Mouse (Mus musculus): ENCODE results near the gene Phf19. TPM values are rescaled to one million over a fixed set of nuclear protein-coding genes. Genes with fewer than 3 reads are reported as not detected.
A peak's percentile ranks its signal among the peaks of the same experiment; 100 is the strongest.

Gene Phf19
- polyA plus RNA-seq, 1 experiment from 2014 or later = 1.3 TPM

- Histone ChIP-seq H3K27me3 (0 out of 2 replicates have a peak, but pooled peaks cover 6% of the 10 kb centered on the region), H3K27ac (no peak overlapping the region), H3K9me3 (no peaks in the 10 kb centered on the region), H3K4me3 (no peak overlapping the region), H3K36me3 (no peaks in the 10 kb centered on the region), H3K4me1 (replicated peaks) (no peaks in the 10 kb centered on the region), H3K4me2 (no peak overlapping the region), H3K9ac (no peak overlapping the region)
- ATAC-seq (ENCODE audit: low FRiP score) = no peak
- 81% methylated on average over 5 of the region's 5 CpGs for WGBS
These were observed 13.5 kb upstream of the Phf19 start for GRCm38 (mm10) chr2:34927320-34927719.

- 21% methylated on average over 2 of the region's 2 CpGs for WGBS
- Histone ChIP-seq H3K4me1 (replicated peaks) (no peaks in the 10 kb centered on the region), H3K9ac (no peak overlapping the region), H3K27ac (no peak overlapping the region), H3K27me3 (0 out of 2 replicates have a peak, but pooled peaks cover 6% of the 10 kb centered on the region), H3K4me3 (no peak overlapping the region), H3K9me3 (no peaks in the 10 kb centered on the region), H3K36me3 (no peaks in the 10 kb centered on the region), H3K4me2 (no peak overlapping the region)
- ATAC-seq (ENCODE audit: low FRiP score) = no peak
These were observed 8.9 kb upstream of the Phf19 start for GRCm38 (mm10) chr2:34922729-34923128.

- Histone ChIP-seq H3K4me1 (replicated peaks) (no peaks in the 10 kb centered on the region), H3K27ac (no peak overlapping the region), H3K4me2 (no peak overlapping the region), H3K9me3 (no peaks in the 10 kb centered on the region), H3K9ac (no peak overlapping the region), H3K36me3 (no peaks in the 10 kb centered on the region), H3K4me3 (no peak overlapping the region), H3K27me3 (peaks cover 9% of the 10 kb centered on the region)
- 63% methylated on average over 2 of the region's 2 CpGs for WGBS
- no peak for ATAC-seq (ENCODE audit: low FRiP score)
These were observed 6.3 kb upstream of the Phf19 start for GRCm38 (mm10) chr2:34920144-34920543.

- Histone ChIP-seq H3K4me3 (no peak overlapping the region), H3K4me2 (peak overlapping the region; percentile 82), H3K36me3 (no peaks in the 10 kb centered on the region), H3K27me3 (peaks cover 47% of the 10 kb centered on the region), H3K27ac (no peak overlapping the region), H3K9ac (no peak overlapping the region), H3K9me3 (no peaks in the 10 kb centered on the region), H3K4me1 (replicated peaks) (peaks cover 22% of the 10 kb centered on the region)
- ATAC-seq (ENCODE audit: low FRiP score) = no peak
- WGBS = 61% methylated on average over 2 of the region's 2 CpGs
These were observed 1.3 kb upstream of the Phf19 start for GRCm38 (mm10) chr2:34915103-34915502.

- no peak overlapping the region for H3K27ac ChIP-seq
- H3K4me2 ChIP-seq = peak overlapping the region; percentile 82
- H3K4me3 ChIP-seq = peak overlapping the region; percentile 54
- no peak overlapping the region; the same call in 1 of the 2 replicates for H3K9ac ChIP-seq
- H3K4me1 ChIP-seq (replicated peaks) = peaks cover 22% of the 10 kb centered on the region
- H3K9me3 ChIP-seq = no peaks in the 10 kb centered on the region
- no peak for ATAC-seq (ENCODE audit: low FRiP score)
- 7% methylated on average over 2 of the region's 2 CpGs for WGBS
- H3K36me3 ChIP-seq = no peaks in the 10 kb centered on the region
- H3K27me3 ChIP-seq = peaks cover 47% of the 10 kb centered on the region
These were observed 927 bp upstream of the Phf19 start for GRCm38 (mm10) chr2:34914823-34915082.

- Histone ChIP-seq H3K4me2 (peak overlapping the region; percentile 82), H3K4me1 (replicated peaks) (peaks cover 22% of the 10 kb centered on the region), H3K9me3 (no peaks in the 10 kb centered on the region), H3K27me3 (peaks cover 47% of the 10 kb centered on the region), H3K36me3 (no peaks in the 10 kb centered on the region), H3K4me3 (peak overlapping the region; percentile 54), H3K9ac (peak overlapping the region; percentile 69), H3K27ac (no peak overlapping the region)
- 3% methylated on average over 45 of the region's 50 CpGs for WGBS
- peak; percentile 62 for ATAC-seq (ENCODE audit: low FRiP score)
These were observed 420 bp upstream of the Phf19 start for GRCm38 (mm10) chr2:34914069-34914822.

- 45% methylated on average over 7 of the region's 7 CpGs for WGBS
- Histone ChIP-seq H3K27me3 (peaks cover 47% of the 10 kb centered on the region), H3K4me1 (replicated peaks) (peaks cover 22% of the 10 kb centered on the region), H3K9ac (no peak overlapping the region), H3K27ac (no peak overlapping the region), H3K36me3 (no peaks in the 10 kb centered on the region), H3K9me3 (no peaks in the 10 kb centered on the region), H3K4me3 (peak overlapping the region; percentile 54), H3K4me2 (peak overlapping the region; percentile 82; the same call in 1 of the 2 replicates)
- no peak for ATAC-seq (ENCODE audit: low FRiP score)
These were observed 1.2 kb downstream of the Phf19 start for GRCm38 (mm10) chr2:34912613-34913012.

GRCm38 (mm10) chr2:34911871-34912270 lies 2.0 kb downstream of the Phf19 start:
- Histone ChIP-seq H3K9me3 (no peaks in the 10 kb centered on the region), H3K27ac (no peak overlapping the region), H3K36me3 (no peaks in the 10 kb centered on the region), H3K4me2 (no peak overlapping the region), H3K4me1 (replicated peaks) (peaks cover 22% of the 10 kb centered on the region), H3K9ac (no peak overlapping the region), H3K27me3 (peaks cover 47% of the 10 kb centered on the region), H3K4me3 (no peak overlapping the region)
- no peak for ATAC-seq (ENCODE audit: low FRiP score)
- WGBS = 85% methylated on average over 5 of the region's 5 CpGs

GRCm38 (mm10) chr2:34909719-34910118 lies 4.1 kb downstream of the Phf19 start:
- ATAC-seq (ENCODE audit: low FRiP score) = no peak
- Histone ChIP-seq H3K9ac (no peak overlapping the region), H3K36me3 (no peaks in the 10 kb centered on the region), H3K4me3 (no peak overlapping the region), H3K4me1 (replicated peaks) (peaks cover 19% of the 10 kb centered on the region), H3K27me3 (peaks cover 42% of the 10 kb centered on the region), H3K4me2 (no peak overlapping the region), H3K27ac (no peak overlapping the region), H3K9me3 (no peaks in the 10 kb centered on the region)
- 91% methylated on average over 4 of the region's 4 CpGs for WGBS

- Histone ChIP-seq H3K27ac (no peak overlapping the region), H3K36me3 (no peaks in the 10 kb centered on the region), H3K9ac (no peak overlapping the region), H3K4me1 (replicated peaks) (peaks cover 13% of the 10 kb centered on the region), H3K9me3 (no peaks in the 10 kb centered on the region), H3K27me3 (peaks cover 16% of the 10 kb centered on the region), H3K4me2 (no peak overlapping the region), H3K4me3 (no peak overlapping the region)
- no peak for ATAC-seq (ENCODE audit: low FRiP score)
- 42% methylated on average over 12 of the region's 12 CpGs for WGBS
These were observed 6.8 kb downstream of the Phf19 start for GRCm38 (mm10) chr2:34906861-34907604.

- WGBS = 71% methylated on average over 6 of the region's 6 CpGs
- H3K4me2 ChIP-seq = no peak overlapping the region
These were observed 7.4 kb downstream of the Phf19 start for GRCm38 (mm10) chr2:34906426-34906825.

GRCm38 (mm10) chr2:34904849-34905542 lies 8.8 kb downstream of the Phf19 start:
- peak; percentile 97 for ATAC-seq (ENCODE audit: low FRiP score)

More at GRCm38 (mm10) chr2:34906426-34906825, 7.4 kb downstream of the Phf19 start:
- no peak overlapping the region for H3K4me3 ChIP-seq
- no peaks in the 10 kb centered on the region for H3K9me3 ChIP-seq
- H3K36me3 ChIP-seq = no peaks in the 10 kb centered on the region
- H3K27me3 ChIP-seq = peaks cover 10% of the 10 kb centered on the region; the same call in 1 of the 2 replicates
- no peak for ATAC-seq (ENCODE audit: low FRiP score)
- no peak overlapping the region for H3K27ac ChIP-seq
- H3K4me1 ChIP-seq (replicated peaks) = peaks cover 13% of the 10 kb centered on the region
- no peak overlapping the region for H3K9ac ChIP-seq

More at GRCm38 (mm10) chr2:34904849-34905542, 8.8 kb downstream of the Phf19 start:
- peak overlapping the region; percentile 65 for H3K9ac ChIP-seq
- H3K36me3 ChIP-seq = no peaks in the 10 kb centered on the region
- no peaks in the 10 kb centered on the region for H3K9me3 ChIP-seq
- 0 out of 2 replicates have a peak, but pooled peaks cover 5% of the 10 kb centered on the region for H3K27me3 ChIP-seq
- peaks cover 13% of the 10 kb centered on the region for H3K4me1 ChIP-seq (replicated peaks)
- H3K4me3 ChIP-seq = peak overlapping the region; percentile 38
- peak overlapping the region; percentile 73 for H3K27ac ChIP-seq
- whole genome bisulfite sequencing = 2% methylated on average over 34 of the region's 34 CpGs
- H3K4me2 ChIP-seq = peak overlapping the region; percentile 53
